Mouse (Mus musculus) layer of hippocampus, adult 8-10 months (tissue): ENCODE measurements at regions not wholly inside any gene's neighbourhood (a gene's known extent, or its start where the extent isn't known, plus 50 kb on each side); places are given as distances from the start of the nearest gene placed in this dataset.
"Not testable (repeated sequence)": the region's sequence is repeated elsewhere in the genome, so short reads cannot be mapped to it uniquely, and the experiment has no call there.

ENCODE experiments used
- DNase-seq, 2 experiments: peaks; one replicate each; pipeline ENCODE4 v3.0.0; 2022; ENCODE audit warnings: low spot score in 2 of 2

GRCm38 (mm10) chr13:45130516-45131249 lies 52.2 kb downstream of the Gm9817 start:
- DNase-seq = no peak

- DNase-seq = no peak
Observed at GRCm38 (mm10) chr13:45140616-45141015, 62.1 kb downstream of the Gm9817 start.

GRCm38 (mm10) chr13:45145129-45145528 lies 66.6 kb downstream of the Gm9817 start:
- no peak for DNase-seq

DNA sequence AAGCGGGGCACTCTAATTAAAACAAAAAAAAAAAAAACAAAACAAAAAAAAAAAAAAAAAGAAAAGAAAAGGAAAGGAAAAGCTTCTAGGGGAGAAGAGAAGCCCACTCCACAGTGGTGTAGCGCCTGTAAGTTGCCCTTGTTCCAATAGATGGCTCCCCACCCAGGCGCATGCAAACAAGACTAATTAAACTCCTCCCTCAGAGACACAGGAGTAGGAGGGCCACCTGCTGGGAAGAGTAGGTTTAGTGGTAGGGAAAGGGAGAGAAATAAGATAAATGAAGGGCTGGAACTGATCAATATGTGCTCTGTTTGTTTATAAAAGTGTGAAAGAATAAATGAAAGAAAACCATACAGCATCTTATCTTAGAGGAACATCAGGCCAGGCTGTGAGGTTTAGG lies 77.7 kb downstream of the Gm9817 start:
- DNase-seq = no peak

- DNase-seq = no peak
Observed at GRCm38 (mm10) chr13:45156982-45157381, 78.5 kb downstream of the Gm9817 start.

DNA sequence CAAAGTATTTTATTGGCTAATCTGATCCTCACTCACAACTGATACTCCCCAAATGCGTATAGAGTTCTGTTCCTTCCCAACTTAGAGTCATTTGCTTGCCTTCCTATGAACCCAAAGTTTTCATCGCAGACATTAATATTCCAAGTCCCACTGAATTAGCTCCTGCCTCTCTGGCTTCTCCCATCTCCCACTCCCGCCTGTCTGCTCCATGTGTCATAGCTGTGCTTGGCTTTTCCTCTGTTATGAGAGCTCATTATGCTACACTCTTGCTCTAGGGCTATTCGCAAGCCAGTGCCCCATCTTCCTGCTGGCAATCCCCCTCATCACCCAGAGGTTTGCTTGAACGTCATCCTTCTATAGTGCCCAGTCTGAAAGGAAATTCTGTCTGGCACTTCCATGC lies 81.8 kb downstream of the Gm9817 start:
- DNase-seq = no peak

- DNase-seq = no peak
Observed at GRCm38 (mm10) chr13:45164001-45164778, 85.7 kb downstream of the Gm9817 start.

- DNase-seq = no peak
Observed at GRCm38 (mm10) chr13:45165159-45165558, 86.7 kb downstream of the Gm9817 start.

DNA sequence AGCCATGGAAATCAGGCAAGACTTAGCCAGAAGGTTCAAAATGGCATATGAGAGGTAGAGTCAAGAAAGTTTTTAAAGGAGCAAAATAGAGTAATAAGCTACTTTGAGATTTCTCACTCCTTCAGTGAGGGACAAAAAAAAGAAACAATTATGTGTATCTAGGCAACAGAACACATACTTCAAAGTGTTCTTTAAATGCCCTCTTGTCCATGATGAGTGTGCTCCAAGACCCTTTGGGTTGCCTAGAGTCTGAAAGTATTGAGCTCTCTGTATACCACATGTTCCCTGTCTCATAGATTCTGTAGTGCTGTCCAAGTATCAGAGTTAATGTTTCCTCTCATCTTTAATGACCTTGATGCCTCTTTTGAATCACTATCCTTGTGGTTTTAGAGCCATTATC lies 91.2 kb downstream of the Gm9817 start:
- no peak for DNase-seq

- DNase-seq = no peak
Observed at GRCm38 (mm10) chr13:45173139-45173538, 94.6 kb downstream of the Gm9817 start.

- DNase-seq = not testable (repeated sequence)
Observed at GRCm38 (mm10) chr13:45175711-45176205, 97.3 kb downstream of the Gm9817 start.

DNA sequence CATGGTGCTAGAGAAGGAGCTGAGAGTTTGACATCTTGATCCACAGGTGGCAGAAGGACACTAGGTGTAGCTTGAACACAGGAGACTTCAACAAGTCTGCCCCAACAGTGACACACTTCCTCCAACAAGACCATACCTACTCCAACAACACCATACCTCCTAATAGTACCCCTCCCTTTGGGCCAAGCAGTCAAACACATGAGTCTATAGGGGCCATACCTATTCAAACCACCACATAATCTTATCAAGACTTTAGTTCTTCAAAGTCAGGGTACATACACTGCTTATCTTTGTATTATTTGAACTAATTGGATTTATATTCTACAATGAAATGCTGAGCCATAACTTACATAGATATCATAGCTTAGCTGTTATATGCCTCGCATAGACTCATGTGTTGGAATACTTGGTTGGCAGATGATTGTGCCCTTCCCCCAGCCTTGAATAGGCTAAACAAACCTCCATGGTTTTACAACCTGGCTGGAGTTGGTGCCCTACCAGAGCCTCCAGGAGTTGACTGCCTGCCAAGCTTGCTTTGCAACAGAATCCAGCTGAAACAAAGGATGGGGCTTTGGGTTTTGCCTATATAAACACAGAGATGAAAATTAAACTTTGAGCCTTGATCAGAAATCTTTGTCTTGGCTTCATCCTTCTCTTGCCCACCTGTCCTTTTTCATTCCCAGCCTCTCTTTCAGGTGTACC lies 103.2 kb downstream of the Gm9817 start:
- no peak for DNase-seq

DNA sequence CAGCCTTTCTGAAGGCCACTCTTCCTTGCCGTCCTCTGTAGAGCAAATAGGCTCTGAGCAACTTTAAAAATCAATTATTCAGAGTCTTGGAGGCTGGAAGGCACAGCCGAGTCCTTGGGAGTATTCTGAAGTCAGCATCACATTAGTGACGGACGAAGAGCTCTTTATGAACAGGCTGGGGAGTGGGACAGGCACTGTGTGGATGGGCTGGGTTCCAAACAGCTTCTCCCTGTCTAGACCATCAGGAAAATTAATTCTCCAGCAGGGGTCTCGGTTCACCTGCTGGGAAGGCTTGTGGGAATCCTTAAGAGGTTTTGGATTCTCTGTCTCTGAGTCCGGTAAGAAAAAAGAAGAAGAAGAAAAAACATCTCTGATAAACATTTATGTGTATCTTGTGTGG lies 110.9 kb downstream of the Gm9817 start:
- DNase-seq = no peak

- DNase-seq = no peak
Observed at GRCm38 (mm10) chr13:45190151-45190550, 111.7 kb downstream of the Gm9817 start.

- DNase-seq = no peak
Observed at GRCm38 (mm10) chr13:45192079-45192478, 113.6 kb downstream of the Gm9817 start.

DNA sequence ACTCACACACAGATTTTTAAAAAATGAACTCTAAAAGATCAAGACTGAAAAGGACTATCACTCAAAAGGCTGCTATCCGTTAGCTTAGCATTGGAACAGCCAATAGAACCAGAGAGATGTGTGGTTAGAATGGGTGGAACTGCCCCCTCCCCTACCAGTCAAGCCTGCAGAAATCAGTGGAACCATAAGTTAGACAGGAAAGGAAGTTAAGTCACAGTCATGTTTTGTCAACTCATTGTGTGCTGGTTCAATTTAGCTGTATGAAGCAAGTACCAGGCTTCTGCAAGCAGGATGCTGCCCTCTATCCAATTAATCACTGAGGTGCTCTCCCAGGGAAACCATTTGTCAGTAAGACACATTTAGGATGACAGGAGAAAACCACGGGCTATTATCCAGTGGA lies 117.1 kb downstream of the Gm9817 start:
- no peak for DNase-seq

- DNase-seq = no peak
Observed at GRCm38 (mm10) chr13:45196363-45196762, 117.9 kb downstream of the Gm9817 start.

DNA sequence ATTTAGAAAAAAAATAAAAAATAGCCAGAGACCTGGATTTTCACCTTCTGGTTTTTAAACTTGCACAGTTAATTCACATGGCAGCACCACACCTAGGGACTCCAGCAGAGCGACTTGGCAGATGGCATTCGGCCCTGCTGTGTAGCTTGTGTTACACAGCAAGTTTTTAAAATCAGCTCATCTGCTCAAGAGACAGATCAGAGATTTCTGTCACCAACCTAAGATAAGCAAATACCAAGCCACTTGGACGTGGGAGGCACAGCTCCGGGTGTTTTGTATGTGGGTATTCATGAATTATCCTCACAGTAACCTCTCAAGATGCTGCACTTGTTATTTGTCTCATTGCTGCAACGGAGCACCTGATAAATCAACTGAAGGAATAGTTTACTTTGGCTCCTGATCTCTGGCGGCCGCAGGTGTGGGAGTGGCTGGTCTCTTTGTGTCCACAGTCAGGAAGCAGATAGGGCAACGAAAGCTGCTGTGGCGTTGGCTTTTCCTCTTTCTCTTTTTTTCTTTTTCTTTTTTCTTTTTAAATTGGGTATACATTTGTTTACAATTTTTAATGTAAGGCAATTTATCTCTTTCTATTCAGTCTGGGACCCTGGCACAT lies 122.1 kb downstream of the Gm9817 start:
- peak in 1 of 2 experiments; percentile 30 for DNase-seq

- peak; percentile 14 to 17 for DNase-seq
Observed at GRCm38 (mm10) chr13:45204856-45205255, 126.4 kb downstream of the Gm9817 start.

DNA sequence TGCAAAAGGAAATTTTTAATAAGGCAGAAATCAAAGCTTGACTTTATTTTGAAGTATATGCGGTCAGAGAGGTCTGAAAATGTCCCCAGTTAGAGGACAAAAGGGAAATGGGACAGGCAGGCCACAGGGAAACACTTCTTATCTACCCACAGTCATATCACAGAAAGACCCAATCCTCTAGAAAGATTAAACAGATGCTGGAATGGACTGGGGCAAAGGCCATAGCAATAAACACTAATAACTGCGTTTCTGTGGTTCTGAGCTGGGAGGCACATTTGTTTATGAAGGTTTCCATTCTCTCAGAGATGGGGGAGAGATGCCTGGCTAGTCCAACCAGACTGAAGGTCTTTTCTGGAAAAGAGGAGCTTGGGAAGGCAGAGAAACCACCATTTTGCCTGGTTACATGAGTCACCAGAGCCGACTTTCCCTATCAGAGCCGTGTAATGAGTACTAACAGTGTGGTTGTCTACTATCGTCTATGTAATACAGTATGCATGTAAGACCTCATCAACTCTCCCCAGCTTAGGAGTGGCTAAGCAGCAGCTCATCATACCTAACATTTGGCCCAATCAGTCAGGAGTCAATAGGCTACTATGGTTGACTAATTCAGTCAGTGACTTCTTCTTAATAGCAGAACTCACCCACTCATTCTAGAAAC lies 130.2 kb downstream of the Gm9817 start:
- DNase-seq = no peak

DNA sequence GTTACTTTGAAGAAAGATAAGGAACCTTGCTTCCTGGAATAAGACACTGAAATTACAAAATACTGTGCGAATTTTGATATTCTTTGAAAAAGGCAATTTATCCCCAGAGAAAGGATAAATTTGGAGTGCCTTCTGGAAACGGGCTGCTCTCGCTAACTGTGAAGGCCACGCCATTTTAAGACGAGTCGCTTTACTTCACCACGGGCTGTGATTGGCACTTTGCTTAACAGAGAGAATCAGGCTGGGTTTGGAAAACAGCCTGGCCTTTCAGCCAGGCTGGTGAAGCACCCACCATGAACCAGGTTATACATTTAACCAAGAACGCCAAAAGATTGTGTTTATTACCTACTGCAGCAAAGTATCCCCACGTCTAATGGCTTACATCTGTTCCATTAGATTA lies 132.7 kb downstream of the Gm9817 start:
- DNase-seq = no peak
